Mouse (Mus musculus) ES-E14 (cell line): ENCODE results near the gene Chst1.

Experiments used
- MAFK ChIP-seq: IDR thresholded peaks from 2 replicates; pipeline ENCODE4 v1.6.1; 2014; ENCODE audit warnings: mild to moderate bottlenecking, low read depth, low read length, inconsistent platforms; ENCODE audit not compliant: insufficient read depth
- ZC3H11A ChIP-seq: IDR thresholded peaks from 2 replicates; pipeline ENCODE4 v1.6.1; 2012; ENCODE audit warnings: low read depth, mild to moderate bottlenecking, inconsistent platforms, low read length, borderline replicate concordance

GRCm38 (mm10) chr2:92562930-92563329 lies 36.6 kb upstream of the Chst1 start:
- TF ChIP-seq MAFK (no peak), ZC3H11A (no peak)
